Mouse (Mus musculus): ENCODE data around the gene Als2cl. TPM values are rescaled to one million over a fixed set of nuclear protein-coding genes. Genes with fewer than 3 reads are reported as not detected.

Als2cl gene
- polyA plus RNA-seq (2015; fragmentation: Nextera tagmentation; extraction: Ambion mirVana), result 5.5 and 6.2 TPM in 2 replicates

GRCm38 (mm10) chr9:110879191-110879920 is at the start of gene Als2cl:
Gene Als2cl, plus strand, starts transcription at chr9:110879870.

GRCm38 (mm10) chr9:110834411-110834810 is 45.3 kb upstream of the Als2cl start, which contains the start of gene Prss45:
Gene Prss45, plus strand, starts transcription at chr9:110834588.

GRCm38 (mm10) chr9:110844206-110844605 is 35.5 kb upstream of the Als2cl start, which contains the start of gene Prss46:
Gene Prss46, plus strand, starts transcription at chr9:110844506.

GRCm38 (mm10) chr9:110857781-110858472 is 21.7 kb upstream of the Als2cl start, which contains the start of gene Prss50:
Gene Prss50, plus strand, starts transcription at chr9:110857967.

GRCm38 (mm10) chr9:110879998-110880561 is 410 bp downstream of the Als2cl start, which contains the start of gene Tmie:
Gene Tmie, minus strand, starts transcription at chr9:110880113.

GRCm38 (mm10) chr9:110916786-110917185 is 37.1 kb downstream of the Als2cl start, which contains the start of gene Fam240a:
Gene Fam240a, minus strand, starts transcription at chr9:110916861.

GRCm38 (mm10) chr9:110945926-110946325 is 66.3 kb downstream of the Als2cl start, which contains the start of gene Tdgf1:
Gene Tdgf1, minus strand, starts transcription at chr9:110946158.

Small RNAs within 50 kb of the gene (microRNA-seq; reads per million reads assigned to microRNA genes)
- not detected for gene Gm24269

Other genes with a start within 250 kb of the Als2cl start
- gene Nbeal2, start 225.7 kb upstream of the Als2cl start, polyA plus RNA-seq (2015; fragmentation: Nextera tagmentation; extraction: Ambion mirVana), result 3.2 and 4.8 TPM in 2 replicates
- 101 and 106 TPM in 2 replicates for gene Ccdc12, start 223.4 kb upstream of the Als2cl start, polyA plus RNA-seq (2015; fragmentation: Nextera tagmentation; extraction: Ambion mirVana)
- 0.68 and 1.3 TPM in 2 replicates for gene Myl3, start 138.0 kb upstream of the Als2cl start, polyA plus RNA-seq (2015; fragmentation: Nextera tagmentation; extraction: Ambion mirVana)
- gene Pth1r, start 132.7 kb upstream of the Als2cl start, polyA plus RNA-seq (2015; fragmentation: Nextera tagmentation; extraction: Ambion mirVana), result 15.6 and 16.3 TPM in 2 replicates
- not detected in 2 replicates for gene Prss42, start 81.7 kb upstream of the Als2cl start, polyA plus RNA-seq (2015; fragmentation: Nextera tagmentation; extraction: Ambion mirVana)
- 0.23 TPM in 1 of 2 replicates, not detected in the other for gene Prss44, start 65.9 kb upstream of the Als2cl start, polyA plus RNA-seq (2015; fragmentation: Nextera tagmentation; extraction: Ambion mirVana)
- gene Prss43, start 53.2 kb upstream of the Als2cl start, polyA plus RNA-seq (2015; fragmentation: Nextera tagmentation; extraction: Ambion mirVana), result 0.14 TPM in 1 of 2 replicates, not detected in the other
- gene Prss45, start 45.3 kb upstream of the Als2cl start, polyA plus RNA-seq (2015; fragmentation: Nextera tagmentation; extraction: Ambion mirVana), result 0.13 TPM in 1 of 2 replicates, not detected in the other
- gene Prss46, start 35.4 kb upstream of the Als2cl start, polyA plus RNA-seq (2015; fragmentation: Nextera tagmentation; extraction: Ambion mirVana), result not detected in 2 replicates
- gene Prss50, start 21.9 kb upstream of the Als2cl start, polyA plus RNA-seq (2015; fragmentation: Nextera tagmentation; extraction: Ambion mirVana), result 1.5 and 2.2 TPM in 2 replicates
- gene Tmie, start 243 bp downstream of the Als2cl start, polyA plus RNA-seq (2015; fragmentation: Nextera tagmentation; extraction: Ambion mirVana), result 15.2 and 18.3 TPM in 2 replicates
- not detected in 2 replicates for gene Fam240a, start 37.0 kb downstream of the Als2cl start, polyA plus RNA-seq (2015; fragmentation: Nextera tagmentation; extraction: Ambion mirVana)
- 1.9 and 2.5 TPM in 2 replicates for gene Tdgf1, start 66.3 kb downstream of the Als2cl start, polyA plus RNA-seq (2015; fragmentation: Nextera tagmentation; extraction: Ambion mirVana)
- gene Lrrc2, start 71.7 kb downstream of the Als2cl start, polyA plus RNA-seq (2015; fragmentation: Nextera tagmentation; extraction: Ambion mirVana), result 3.9 TPM in 2 replicates
- not detected in 2 replicates for gene Rtp3, start 110.7 kb downstream of the Als2cl start, polyA plus RNA-seq (2015; fragmentation: Nextera tagmentation; extraction: Ambion mirVana)
- 0.45 and 0.98 TPM in 2 replicates for gene Ltf, start 139.4 kb downstream of the Als2cl start, polyA plus RNA-seq (2015; fragmentation: Nextera tagmentation; extraction: Ambion mirVana)
- gene Ccrl2, start 177.6 kb downstream of the Als2cl start, polyA plus RNA-seq (2015; fragmentation: Nextera tagmentation; extraction: Ambion mirVana), result 1.4 and 1.8 TPM in 2 replicates
- gene Lrrfip2, start 237.7 kb downstream of the Als2cl start, polyA plus RNA-seq (2015; fragmentation: Nextera tagmentation; extraction: Ambion mirVana), result 38.7 and 42.1 TPM in 2 replicates